Mouse (Mus musculus) natural killer cell, adult 2 months (primary cell): ENCODE measurements around the gene Olfr1163.
"Not testable (repeated sequence)": the region's sequence is repeated elsewhere in the genome, so short reads cannot be mapped to it uniquely, and the experiment has no call there.

Experiments
- DNase-seq, 2 experiments: peaks; one replicate each; pipeline ENCODE4 v3.0.0; 2022; ENCODE audit warnings: low spot score in 2 of 2

Olfr1163 gene

DNA sequence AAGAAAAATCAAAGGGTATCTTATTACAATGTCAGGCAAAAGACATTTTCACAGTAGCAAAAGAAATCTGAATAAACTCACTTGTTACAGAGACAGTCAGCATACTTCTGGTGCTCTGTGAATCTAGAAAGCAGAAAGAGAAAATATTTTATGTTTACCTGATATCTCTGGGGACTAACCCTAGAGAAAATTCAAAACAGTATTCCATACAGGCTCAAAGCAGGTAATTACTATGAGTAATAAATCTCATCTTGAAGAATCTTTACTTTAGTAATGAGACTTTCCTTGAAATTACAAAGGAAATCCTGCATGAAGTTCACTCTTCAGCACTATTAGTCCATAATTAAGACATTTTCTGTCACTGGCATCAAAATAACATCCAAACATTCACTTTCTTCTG, at the start of gene Olfr1163:
TSS of gene Olfr1163 (minus strand) at position 101 of the 400 bp plus-strand sequence.
- no peak for DNase-seq

DNA sequence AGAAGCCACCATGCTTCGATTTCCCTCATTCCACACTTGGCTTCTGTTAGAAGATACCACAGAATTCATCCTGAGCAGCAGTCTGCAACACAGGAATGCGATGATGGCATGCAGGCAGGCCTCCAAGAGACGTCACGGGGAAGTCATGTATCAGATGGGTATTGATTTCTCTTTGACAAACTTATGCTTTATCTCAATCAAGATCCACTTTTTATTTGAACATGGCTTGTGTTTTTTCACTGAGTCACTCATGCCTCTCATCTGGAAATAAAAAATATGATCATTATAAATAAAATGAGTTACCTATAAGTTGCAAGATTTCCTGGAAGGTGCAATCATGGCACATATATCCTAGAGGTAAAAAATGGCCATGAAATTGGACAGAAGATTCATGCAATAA, 22.2 kb upstream of the Olfr1163 start, which contains the start of gene Olfr1164:
TSS of gene Olfr1164 (minus strand) at position 101 of the 400 bp plus-strand sequence.
- DNase-seq, result no peak

DNA sequence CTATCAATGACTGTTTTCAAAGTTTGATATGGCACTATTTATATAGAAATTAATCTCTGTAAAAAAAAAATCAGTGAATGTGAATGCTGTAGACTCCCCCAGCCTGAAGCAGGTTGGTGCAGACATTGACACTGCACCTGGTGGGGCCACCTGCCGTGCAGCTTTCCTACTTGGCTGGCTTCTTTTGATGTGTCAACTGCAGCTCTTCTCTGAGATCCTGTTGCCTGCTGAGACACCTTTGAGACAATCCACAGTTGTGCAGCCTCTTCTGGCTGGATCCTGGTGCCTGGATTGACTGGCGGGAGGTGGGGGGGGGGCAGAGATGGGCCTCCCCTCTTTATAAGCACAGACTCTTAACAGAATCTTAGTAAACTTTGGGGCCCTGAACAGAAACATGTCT, 8.0 kb downstream of the Olfr1163 start:
- no peak for DNase-seq

DNA sequence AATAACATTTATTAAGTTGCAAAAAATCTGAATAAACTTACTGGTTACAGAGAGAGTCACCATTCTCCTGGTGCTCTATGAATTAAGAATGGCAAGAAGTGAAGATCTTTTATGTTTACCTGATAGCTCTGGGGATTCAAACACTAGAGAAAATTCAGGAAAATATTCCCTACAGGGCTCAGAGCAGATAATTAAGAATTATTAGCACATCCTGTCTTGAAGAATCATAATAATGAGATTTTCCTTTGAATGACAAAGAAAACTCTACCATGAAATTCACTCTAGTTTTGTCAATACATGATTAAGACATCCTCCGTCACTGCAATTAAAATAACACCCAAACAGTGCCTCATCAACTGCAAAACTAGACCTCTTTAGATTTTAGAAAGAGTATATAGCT, 20.6 kb downstream of the Olfr1163 start, which contains the start of gene Olfr1162:
TSS of gene Olfr1162 (minus strand) at position 101 of the 400 bp plus-strand sequence.
- no peak for DNase-seq

DNA sequence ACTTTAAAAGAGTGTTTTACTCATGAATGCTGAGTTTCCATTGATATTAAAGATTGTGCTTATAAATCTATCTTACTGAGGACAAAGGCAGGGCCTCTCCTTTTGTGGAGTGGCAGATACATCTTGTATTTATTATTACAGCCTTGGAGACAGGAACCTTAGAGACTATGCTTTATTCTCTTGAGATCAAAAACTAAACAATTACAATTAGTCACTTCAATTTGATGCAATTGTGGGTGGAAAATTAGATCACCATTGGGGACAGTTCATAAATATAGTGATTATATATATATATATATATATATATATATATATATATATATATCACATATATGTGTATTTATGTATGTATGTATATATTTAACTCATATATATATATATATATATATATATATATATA, 34.0 kb downstream of the Olfr1163 start, which contains the start of gene Olfr73:
TSS of gene Olfr73 (minus strand) at position 101 of the 400 bp plus-strand sequence.
- no peak for DNase-seq

DNA sequence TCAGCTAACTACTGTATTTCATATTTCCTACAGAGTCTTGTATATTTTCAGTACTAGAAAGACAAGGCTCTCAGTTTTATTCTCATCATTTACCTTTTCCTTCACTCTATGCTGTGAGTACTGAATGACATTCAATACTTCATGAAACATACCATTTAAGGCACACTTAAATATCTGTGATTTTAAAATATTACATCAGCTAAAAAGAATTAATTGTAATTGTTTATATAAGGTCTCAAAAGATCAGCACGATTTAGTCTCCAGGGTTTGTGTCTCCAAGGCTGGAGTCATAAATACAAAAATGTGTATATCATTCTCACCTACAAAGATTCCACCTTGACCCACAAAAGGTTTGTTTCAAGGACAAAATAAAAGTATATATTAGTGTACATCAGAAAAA, 49.2 kb downstream of the Olfr1163 start, which contains the start of gene Olfr1161:
TSS of gene Olfr1161 (plus strand) at position 301 of the 400 bp plus-strand sequence.
- not testable (repeated sequence) for DNase-seq
